Mouse (Mus musculus) lung, postnatal 36 days (tissue): Measurements from ENCODE around the gene Mrpl4.

Experiments
- DNase-seq: peaks from one replicate; pipeline ENCODE4 v3.0.0; 2022; ENCODE audit warnings: mixed read lengths

The Mrpl4 gene

DNA sequence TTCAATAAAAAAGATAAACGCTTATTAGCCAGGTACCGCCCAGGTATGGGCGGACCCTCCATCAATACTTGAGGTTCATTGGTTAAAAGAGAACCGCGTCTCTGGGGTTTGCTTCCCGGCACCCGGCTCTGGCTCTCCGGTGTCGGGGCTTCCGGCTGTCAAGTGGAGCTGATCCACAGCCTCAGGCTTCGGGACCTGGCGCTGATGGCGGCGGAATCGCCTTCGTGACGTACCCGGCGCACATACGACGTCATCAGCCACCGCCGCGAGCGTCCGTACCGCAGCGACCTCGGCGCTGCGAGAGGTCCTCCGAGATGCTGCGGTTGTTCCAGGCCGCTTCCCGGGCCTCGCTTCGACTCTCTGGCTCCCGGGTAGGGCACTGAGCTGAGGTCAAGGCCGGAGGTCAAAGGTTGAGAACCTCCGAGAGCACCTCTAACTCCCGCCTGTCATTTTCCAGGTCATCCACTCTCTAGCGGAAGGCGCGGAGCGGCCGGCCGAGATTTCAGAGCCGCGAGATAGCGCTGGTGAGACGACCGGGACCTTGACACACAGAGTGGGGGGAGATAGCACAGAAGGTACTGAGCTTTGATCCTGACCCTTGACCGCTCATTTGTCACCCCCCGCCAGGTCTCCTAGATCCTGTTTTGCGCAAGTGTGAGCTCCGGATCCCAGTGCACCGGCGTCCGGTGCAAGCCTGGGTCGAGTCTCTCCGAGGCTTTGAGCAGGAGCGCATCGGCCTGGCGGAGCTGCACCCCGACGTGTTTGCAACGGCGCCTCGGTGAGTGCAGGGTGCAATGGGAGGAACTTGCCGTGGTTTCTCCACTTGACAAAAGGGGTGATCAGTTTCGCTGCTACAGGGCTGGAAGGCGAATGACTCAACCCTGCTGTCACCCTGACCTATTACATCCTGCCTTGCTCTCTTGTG lies at the start of gene Mrpl4:
TSS of gene Mrpl4 (plus strand) at position 112 of the 925 bp plus-strand sequence.
- DNase-seq = peak; percentile 85

DNA sequence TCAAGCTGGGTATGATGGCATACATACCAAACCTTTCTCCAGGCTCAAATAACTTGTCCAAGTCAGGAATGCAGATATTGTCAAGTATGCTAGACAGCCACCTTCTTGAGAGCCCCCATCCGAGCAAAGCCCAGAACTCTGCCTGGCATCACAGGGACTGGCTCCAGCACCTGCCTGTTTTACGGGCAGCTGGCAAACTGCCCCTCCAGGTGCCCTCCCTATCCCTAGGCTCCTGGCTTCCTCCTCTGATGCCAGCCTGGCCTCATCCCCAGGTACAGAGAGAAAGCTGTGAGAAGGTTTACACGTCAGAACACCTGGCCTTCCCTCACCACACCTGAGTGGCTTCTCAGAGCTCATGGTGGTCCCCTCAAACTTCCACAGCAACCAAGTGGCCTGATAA lies 45.5 kb upstream of the Mrpl4 start:
- DNase-seq = peak; percentile 39

DNA sequence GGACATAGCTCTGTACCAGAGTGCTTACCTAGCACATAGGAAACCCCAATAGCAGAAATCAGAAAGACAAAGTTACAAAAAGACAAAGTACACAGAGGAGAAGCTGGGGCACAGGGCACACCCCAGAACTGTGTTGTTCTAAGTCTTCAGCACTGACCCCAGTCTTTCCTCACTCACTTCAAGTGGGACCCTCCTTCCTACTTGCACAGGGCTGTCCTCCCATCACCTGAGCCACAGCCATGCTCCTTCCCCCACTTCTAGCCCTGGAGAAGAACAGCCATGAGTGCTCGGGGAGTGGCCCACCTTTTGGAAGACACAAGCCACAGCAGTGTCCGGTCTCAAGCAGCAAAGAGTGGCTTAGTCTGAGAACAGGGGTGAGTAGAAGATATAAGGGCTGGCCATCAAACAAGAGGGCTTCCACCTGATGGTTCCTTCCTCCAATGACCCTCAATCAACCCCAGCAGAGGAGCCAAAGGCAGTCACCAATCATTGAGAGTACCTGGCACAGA lies 43.1 kb upstream of the Mrpl4 start, which contains the start of gene Dnmt1:
TSS of gene Dnmt1 (minus strand) at position 459 of the 509 bp plus-strand sequence.
- no peak for DNase-seq

DNA sequence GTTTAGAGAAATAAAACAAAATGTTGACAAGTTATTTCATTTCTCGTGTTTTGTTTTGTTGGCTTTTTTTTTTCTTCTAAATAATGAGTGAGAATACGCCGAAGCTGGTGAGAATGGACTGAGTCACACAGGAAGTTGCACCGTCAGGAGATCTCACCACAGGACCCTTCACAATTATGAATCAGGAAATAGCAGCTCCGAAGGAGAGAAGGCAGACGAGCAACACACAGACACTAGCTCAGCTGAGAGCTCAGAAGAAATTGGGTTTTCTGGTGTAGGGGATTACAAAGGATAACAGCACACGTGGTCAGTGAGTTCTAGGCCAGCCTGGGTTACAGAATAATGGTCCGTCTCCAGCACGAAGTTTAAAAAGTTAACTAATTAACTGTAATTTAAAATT lies 41.0 kb upstream of the Mrpl4 start:
- DNase-seq = no peak

DNA sequence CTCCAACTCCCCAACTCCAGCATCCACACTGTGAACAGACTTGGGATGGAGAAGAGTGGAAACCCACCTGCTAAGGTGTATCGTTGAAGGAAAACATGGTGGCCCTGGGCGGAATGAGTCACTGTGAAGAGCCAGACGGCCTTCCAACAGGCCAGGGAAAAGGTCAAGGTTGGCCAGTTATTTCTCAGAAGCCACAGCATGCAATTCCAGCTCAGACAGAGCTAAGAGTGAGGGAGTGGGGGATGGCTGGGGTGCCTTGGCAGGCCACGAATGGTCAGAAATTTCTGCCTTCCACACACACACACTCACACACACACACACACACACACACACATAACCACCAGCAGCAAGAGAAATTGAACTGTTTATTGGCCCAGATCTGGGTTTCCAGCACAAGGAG lies 36.9 kb upstream of the Mrpl4 start:
- no peak for DNase-seq

DNA sequence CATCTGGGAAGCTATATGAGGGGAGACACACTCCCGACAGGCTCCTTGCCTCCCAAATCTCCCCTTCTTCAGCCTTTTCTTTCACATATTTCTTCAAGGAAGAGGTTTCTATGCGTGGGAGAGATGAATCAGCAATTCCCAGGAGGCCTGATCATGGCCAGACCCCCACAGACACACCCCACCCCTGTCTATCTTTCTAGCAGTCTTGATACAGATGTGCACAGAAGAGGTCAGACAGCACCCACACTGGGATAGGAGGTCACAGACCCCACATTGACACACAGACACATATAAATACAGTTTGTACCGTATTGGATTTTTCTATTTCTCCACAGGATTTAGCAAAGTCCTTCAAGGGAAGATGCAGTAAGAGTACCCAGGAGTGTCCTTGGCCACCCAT lies 36.5 kb upstream of the Mrpl4 start:
- no peak for DNase-seq

DNA sequence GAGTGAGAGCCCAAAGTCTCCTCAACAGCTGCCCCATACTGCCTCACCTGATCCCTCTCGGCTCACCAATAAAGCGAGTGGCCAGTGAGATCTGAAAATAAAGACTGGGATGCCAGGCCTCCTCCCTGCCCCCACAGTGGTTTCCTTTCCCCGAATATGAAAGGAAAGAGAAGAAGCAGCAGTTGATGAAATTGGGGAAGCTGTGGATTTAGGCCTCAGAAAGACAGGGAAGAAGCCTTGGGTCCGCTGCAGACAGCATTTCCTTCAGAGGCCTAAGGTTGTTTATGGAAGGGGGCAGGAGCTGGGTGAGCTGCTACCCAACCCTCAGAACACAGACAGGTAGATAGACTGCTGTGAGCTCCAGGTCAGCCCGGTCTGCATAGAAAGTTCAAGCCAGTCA lies 35.8 kb upstream of the Mrpl4 start:
- DNase-seq = no peak

DNA sequence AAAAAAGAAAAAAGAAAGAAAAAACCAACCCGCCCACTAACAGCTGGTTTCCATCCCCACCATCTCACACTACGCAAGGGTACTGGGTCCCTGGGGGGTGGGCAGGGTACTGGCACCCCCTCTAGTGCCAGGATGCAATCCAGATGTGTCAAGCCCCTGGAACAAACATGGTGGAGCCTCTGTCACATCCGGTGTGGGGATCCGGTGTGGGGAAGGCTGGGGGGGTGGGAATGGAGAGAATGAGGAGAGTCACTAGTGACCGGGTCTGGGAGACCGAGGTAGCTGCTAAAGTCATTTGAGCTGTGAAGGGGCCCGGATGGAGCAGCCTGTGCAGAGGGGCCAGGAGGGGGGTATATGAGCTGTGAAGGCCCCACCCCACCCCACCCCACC lies 30.8 kb upstream of the Mrpl4 start:
- DNase-seq = peak; percentile 52

DNA sequence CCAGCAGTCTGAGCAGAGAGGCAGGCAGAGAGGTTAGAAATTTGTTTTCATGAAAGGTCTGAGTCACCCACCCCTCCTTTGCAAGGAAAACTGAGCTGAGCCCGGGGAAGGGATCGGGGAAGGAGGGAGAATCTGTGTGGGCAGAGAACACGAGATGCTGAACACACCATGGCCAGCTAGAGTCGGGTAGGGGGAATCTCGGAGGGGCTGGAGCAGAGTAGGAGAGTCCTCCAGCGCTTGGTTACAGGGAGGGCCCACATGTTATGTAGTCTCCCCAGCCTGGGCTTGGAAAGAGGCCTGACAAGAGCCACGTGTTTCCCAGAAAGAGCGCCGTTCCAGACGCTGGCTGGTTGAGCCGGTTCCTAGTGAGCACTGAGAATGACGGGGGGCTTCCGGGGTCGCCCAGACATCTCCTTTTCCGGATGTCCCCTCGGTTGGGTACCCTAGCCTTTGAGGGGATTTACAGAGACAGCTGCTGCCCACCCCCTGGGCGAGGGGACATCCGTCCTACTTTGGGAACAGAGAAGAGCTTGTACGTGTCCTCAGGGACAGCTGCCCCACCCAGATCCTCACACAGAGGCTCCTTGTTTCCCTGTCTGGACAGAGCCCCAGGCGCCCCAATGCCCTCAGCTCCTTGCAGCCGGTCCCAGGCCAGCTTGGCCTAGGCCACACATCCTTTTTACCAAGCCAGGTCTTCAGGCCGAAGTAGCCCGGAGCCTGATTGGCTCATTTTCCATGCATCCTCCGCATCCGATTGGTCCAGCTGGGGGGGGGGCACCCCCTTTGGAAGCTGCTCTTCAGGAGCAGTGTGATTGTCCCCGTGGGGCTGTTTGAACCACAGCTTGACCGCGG lies 30.2 kb upstream of the Mrpl4 start:
- peak; percentile 67 for DNase-seq

DNA sequence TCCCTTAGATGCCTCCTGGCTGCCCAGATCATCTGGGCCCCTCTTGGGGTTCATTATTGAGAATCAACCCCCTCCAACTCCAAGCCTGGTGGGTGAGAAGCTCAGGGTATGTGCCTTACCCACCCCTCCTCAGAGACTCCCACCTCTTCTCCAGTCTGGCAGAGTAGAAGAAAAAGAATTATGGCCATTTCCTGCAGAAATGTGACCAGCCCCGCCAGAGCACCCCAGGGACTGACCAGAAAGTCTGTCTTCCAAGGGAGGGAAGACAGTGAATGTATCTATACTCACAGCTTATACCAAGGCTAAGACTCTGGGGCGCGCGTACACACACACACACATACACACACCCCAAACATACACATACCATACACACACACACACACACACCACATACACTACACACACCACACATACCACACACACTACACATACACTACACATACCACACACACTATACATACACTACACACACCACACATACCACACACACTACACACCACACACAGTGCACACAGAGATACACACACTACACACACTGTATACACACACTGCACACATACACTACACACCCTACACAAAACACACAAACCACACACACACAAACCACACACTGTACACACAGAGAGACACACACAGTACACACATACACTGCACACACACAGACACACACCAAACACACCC lies 29.4 kb upstream of the Mrpl4 start:
- no peak for DNase-seq

DNA sequence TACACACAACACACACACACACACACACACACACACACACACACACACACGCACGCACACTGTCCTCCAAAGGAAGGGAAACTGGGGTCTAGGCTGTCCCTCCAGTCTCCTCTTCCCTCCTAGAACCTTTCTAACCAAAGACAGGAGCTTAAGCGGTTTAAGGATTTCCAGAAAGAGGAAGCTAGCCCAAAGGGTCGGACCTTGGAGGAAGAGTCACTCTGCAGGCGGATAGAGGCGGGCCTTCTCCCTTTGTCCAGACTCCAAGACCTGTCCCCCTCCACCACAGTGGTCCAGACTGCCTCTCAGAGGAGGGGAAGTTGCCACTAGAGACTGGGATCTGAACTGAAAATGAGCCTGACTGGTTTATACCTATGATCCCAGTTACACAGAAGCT lies 28.9 kb upstream of the Mrpl4 start:
- DNase-seq = peak; percentile 47

DNA sequence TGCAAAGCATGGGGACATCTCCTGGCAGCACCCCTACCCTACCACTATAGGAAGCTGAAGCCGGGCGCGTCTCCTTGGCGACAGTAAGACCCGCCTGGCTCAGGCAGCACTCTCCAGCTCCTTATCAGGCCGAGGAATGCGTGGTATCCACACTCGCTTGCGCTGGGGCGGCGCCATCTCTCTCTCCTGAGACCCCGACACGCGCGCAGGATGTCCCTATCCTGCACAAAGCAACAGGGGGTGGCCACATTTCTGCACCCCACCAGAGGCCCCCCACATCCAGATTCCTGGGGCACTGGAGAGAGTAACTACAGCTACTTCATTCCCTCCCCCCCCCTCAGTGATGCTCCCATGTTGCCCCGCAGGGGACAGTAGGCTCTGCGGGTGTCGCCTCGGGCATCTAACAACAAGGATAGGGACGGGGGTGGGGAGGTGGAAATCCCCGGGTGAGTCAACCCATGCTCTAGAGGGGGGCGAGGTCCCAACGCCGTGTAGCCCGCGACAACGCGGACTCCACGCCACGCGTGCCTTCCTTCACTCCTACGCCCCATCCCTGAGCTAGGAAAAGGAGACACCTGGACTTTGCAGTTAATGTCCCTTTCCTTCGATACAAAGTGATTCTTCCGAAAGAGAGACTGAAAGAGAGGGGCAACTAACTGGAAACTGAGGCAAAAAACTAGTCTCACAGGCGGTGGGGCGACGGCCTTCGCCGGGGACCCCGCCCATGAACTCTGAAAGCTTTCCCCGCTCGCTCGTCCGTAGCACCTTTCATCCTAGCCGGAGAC lies 26.9 kb upstream of the Mrpl4 start:
- DNase-seq = peak; percentile 78

DNA sequence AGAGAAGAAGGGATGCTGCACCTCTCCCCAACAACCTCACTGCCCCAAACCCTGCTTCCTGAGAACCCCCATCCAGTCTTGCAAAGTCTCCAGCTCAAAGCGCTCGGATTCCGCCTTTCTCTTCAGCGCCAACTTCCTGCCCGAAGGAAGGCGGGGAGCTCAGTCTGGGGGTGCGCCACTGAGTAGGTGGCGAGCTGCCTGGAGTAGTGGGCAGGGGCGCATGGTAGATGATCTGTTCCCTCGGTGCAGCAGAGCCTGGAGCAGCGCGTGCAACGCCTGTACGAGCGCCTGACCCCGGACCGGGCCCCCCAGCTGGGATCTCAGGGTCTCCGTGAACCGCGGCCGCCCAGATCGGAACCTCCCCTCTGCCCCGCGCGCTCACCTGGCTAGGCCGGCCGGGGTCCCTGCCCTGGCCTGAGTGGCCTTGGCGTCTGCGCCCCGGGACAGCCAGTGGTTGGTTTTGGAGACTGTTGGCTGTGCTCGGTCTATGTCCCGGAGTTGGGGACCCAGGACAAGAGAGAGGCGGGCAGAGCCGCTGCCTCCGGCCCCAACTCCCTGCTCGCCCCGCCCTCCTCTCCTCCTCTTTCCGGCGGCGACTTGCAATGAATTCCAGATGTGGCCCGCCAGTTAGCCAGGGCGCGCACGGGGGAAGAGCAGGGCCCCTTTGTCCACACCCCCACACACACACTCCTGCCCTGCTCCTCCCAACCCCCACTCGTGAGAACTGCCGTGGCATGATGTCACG lies 26.1 kb upstream of the Mrpl4 start, which contains the start of gene S1pr2:
TSS of gene S1pr2 (minus strand) at position 566 of the 745 bp plus-strand sequence.
- peak; percentile 89 for DNase-seq

DNA sequence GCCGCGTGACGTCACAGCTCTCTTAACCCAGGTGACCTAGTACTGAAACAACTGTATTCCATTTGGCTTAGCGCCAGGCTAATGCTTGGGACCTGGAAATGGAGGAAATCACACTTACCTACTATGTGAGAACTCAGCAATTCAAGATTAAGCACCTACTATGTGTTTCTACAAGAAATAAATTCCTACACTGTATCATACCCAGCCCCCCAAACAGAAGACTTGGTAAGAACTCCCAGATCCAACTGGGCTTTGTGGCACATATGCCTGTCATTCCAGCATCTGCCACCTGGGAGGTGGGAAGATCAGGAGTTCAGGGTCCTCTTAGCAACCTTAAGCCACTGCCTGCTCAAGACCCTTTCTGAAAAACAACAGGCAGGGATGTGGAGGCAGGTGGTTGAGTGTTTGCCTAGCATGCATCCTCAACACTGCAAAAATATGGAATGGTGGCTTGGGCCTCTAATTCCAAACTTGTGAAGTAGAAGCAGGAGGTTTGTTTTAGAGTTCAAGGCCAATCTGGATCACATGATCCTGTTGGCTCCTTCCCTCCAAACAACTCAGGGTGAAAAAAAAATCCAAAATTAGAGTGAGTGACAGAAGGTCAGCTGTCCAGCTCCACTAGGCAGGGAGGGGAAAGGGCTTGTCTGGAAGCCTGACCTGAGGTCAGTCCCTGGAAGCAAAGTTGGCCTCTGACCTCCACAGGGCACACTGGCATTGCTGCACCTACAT lies 25.4 kb upstream of the Mrpl4 start:
- DNase-seq = peak; percentile 39

DNA sequence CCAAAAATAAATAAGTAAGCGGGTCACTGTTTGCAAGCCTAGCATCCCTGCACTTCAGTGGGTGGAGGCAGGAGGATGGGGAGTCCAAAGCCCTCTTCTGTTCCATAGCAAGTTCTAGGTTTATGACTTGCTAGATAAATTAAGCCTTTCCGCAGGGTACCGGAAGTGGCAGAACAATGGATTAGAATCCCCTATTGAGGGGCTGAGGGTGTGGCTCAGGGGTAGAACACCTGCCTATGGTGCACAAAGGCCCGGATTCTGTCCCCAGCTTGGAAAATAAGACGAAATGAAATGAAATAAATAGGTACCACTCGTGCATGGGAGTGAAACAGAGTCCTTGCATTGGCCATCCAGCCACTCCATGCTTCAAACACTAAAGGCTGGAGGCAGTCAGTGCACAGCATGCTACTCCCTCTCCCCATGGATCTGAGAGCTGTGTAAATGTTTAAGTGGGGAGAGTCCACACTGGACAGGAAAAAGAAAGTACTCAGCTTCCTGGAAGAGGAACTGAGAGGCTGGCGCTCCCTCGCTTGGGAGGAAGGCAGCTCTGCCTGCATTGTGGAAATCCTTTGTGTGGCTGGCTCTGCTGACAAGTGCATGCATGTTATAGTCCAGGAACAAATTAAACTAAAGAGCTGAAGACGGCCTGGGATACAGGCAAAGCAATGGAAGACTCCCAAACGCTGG lies 24.0 kb upstream of the Mrpl4 start:
- DNase-seq = peak; percentile 35

DNA sequence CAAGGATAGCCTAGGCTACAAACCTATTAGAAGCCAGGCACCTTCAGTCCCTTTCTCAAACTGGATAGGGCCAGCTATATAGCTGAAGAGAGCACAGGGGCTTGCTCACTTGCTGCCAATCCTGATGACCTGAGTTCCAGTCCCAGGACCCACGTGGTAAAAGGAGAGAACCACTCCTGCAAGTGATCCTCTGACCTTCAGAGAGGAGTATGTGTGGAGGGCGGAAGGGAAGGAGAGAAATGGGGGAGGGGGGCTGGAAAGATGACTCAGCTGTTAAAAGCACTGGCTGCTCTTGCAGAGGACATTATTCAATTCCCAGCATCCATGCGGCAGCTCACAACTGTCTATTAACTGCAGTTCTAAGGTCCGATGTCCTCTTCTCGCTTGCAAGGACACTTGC lies 23.4 kb upstream of the Mrpl4 start:
- no peak for DNase-seq

DNA sequence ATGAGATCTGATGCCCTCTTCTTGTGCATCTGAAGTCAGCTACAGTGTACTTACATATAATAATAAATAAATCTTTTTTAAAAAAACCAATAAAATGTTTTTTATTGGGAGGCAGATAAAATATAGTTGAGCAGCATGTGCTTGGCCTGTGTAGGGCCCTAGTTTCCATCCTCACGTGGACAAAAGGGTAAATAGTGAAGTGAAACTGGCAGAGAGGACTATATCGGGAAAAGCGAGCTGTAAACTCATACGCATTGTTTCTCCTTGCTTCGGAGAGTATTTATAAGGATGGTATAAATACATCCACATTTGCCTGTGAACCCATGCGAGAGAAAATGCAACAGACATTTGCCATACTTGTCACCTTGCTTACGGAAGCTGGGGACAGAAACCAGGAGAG lies 22.8 kb upstream of the Mrpl4 start:
- DNase-seq = no peak

DNA sequence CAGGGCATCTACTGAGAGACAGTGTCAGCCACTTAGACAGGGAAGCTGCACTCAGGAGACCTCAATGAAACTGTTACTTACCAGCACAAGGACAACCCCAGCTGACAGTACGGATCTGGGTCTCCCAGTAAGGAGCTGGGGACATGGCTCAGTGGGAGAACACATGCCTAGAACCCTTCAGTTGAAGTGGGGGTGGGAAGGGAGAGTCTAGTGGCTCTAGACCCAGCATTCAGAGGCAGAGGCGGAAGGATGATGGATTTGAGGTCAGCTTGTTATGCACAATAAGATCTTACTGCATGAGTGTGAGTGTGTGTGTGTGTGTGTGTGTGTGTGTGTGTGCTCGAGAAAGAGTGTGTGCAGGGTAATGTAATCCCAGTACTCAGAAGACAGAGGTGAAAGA lies 20.4 kb upstream of the Mrpl4 start:
- no peak for DNase-seq

DNA sequence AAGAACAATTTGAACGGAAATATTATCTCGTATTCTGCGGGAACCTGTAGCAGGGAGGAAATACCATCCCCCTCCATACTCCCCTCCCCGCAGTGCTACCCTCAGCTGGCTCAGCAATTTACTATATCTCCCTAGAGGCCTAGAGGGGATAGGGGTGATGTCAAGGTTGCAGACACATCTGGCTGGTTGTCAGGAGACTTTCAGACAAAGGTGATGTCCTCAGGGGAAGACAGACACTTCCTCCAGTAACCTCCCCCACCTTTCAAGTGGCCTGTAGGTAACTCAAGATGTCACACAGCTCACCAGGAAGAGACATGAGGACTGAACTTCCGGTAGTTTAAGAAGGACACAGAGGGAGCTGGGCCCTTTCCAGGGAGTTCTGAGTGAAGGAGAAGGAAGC lies 19.4 kb upstream of the Mrpl4 start:
- no peak for DNase-seq
